18 mouse cellular contexts compared by ENCODE assay signal in genomic region chr2:168257188-168257587, GRCm38 (mm10). TPM values are rescaled to one million over a fixed set of nuclear protein-coding genes. Genes with fewer than 3 reads are reported as not detected.
"Had no signal": no experiment of that assay in that cellular context is flagged by ENCODE, and none has a peak within 500 bp of the region (broad histone marks: within the 10 kb centered on the region; RNA-seq: fewer than 3 reads in every experiment).

No protein-coding gene starts in this region.

- H3K9ac ChIP-seq: liver, embryonic 13.5 days; neural tube, embryonic 12.5 days; neural tube, embryonic 15.5 days had no signal

- H3K9me3 ChIP-seq: liver, embryonic 13.5 days; neural tube, embryonic 12.5 days; neural tube, embryonic 15.5 days had no signal

- H3K27me3 ChIP-seq: neural tube, embryonic 12.5 days; neural tube, embryonic 15.5 days had no signal

- DNase-seq: layer of hippocampus, adult 9-11 months; layer of hippocampus, postnatal 36 days; liver, embryonic 13.5 days; lung, adult 2 months; lung, postnatal 4 days; midbrain, embryonic 14.5 days; retina, postnatal 1 day; right cerebral cortex, postnatal 25 days; thymus, postnatal 25 days had no signal

- H3K4me3 ChIP-seq: layer of hippocampus, adult 2 months; left cerebral cortex, adult 2 months; liver, embryonic 13.5 days; neural tube, embryonic 12.5 days; neural tube, embryonic 15.5 days had no signal

- ATAC-seq: intestine, postnatal 0 days had no signal

- H3K36me3 ChIP-seq: liver, embryonic 13.5 days; neural tube, embryonic 12.5 days; neural tube, embryonic 15.5 days had no signal

- H3K4me2 ChIP-seq: liver, embryonic 13.5 days; midbrain, embryonic 11.5 days; neural tube, embryonic 12.5 days; neural tube, embryonic 15.5 days had no signal

- H3K27ac ChIP-seq: layer of hippocampus, adult 2 months; left cerebral cortex, adult 2 months; liver, embryonic 13.5 days; neural tube, embryonic 12.5 days; neural tube, embryonic 15.5 days had no signal

- H3K4me1 ChIP-seq: liver, embryonic 13.5 days; neural tube, embryonic 12.5 days; neural tube, embryonic 15.5 days had no signal

RNA-seq across cellular contexts. Expression of gene Kcng1, which starts 24.3 kb away (rescaled TPM):
- total RNA-seq: liver, adult 2 months had no signal
- polyA plus RNA-seq: liver, adult 2 months; thymus, postnatal 0 days had no signal

RNA-seq across cellular contexts. Expression of gene Gm20716, which starts 27.0 kb away (rescaled TPM):
- polyA plus RNA-seq: small intestine, adult 2 months had no signal
